Mouse (Mus musculus) liver, embryonic 14.5 days (tissue): ENCODE measurements around the gene Ranbp3l. TPM values are rescaled to one million over a fixed set of nuclear protein-coding genes. Genes with fewer than 3 reads are reported as not detected.
A peak's percentile ranks its signal among the peaks of the same experiment; 100 is the strongest.

Experiments used
- ATAC-seq: fragments of 200-750 bp; cut with Nextera tagmentation; 2 replicates; pipeline ENCODE4 v1.8.0; 2017; ENCODE audit warnings: moderate number of reproducible peaks, mild to moderate bottlenecking, moderate library complexity; ENCODE audit not compliant: insufficient read depth
- DNase-seq, 3 experiments: peaks; one replicate each; pipeline ENCODE4 v3.0.0-alpha.2; 2012 to 2013; ENCODE audit warnings: low read depth in 3 of 3, low spot score in 3 of 3
- H3K27ac ChIP-seq: fragments of 300-500 bp; sonication (generic); 2 replicates; pipeline ENCODE4 v1.5.1; 2014; ENCODE audit warnings: moderate library complexity, mild to moderate bottlenecking, control low read depth, inconsistent platforms
- H3K27me3 ChIP-seq: fragments of 300-500 bp; sonication (generic); 2 replicates; pipeline ENCODE4 v1.6.1; 2014; ENCODE audit warnings: mild to moderate bottlenecking, low read length, moderate library complexity; ENCODE audit not compliant: control insufficient read depth, insufficient read depth
- H3K36me3 ChIP-seq: fragments of 300-500 bp; sonication (generic); replicated peaks from 2 replicates; pipeline ENCODE4 v1.6.1; 2014; ENCODE audit warnings: low read depth; ENCODE audit not compliant: control insufficient read depth, insufficient read depth
- H3K4me1 ChIP-seq, 2 experiments: fragments of 200-500 bp in 1 of 2; fragments of 300-500 bp in 1 of 2; sonication (generic) in 1 of 2; replicated peaks; 2 replicates each; pipeline ENCODE4 v1.6.1; 2012 to 2014; ENCODE audit warnings: antibody characterized with exemption in 1 of 2, inconsistent platforms in 1 of 2, low read length in 1 of 2; ENCODE audit not compliant: control insufficient read depth in 2 of 2, insufficient read depth in 2 of 2
- H3K4me2 ChIP-seq: fragments of 300-500 bp; sonication (generic); 2 replicates; pipeline ENCODE4 v1.6.1; 2014; ENCODE audit warnings: low read depth, mild to moderate bottlenecking, control low read depth, moderate library complexity
- H3K4me3 ChIP-seq, 2 experiments: fragments of 200-500 bp in 1 of 2; fragments of 300-500 bp in 1 of 2; sonication (generic) in 1 of 2; 2 replicates each; pipeline ENCODE4 v1.5.1; 2012 to 2014; ENCODE audit warnings: low read depth in 2 of 2, low read length in 2 of 2, mild to moderate bottlenecking in 2 of 2, control low read depth in 1 of 2, inconsistent platforms in 1 of 2, moderate library complexity in 1 of 2; ENCODE audit not compliant: insufficient read depth in 1 of 2
- H3K9ac ChIP-seq: fragments of 300-500 bp; sonication (generic); replicated peaks from 2 replicates; pipeline ENCODE4 v1.6.1; 2014; ENCODE audit warnings: mild to moderate bottlenecking, control low read depth, moderate library complexity
- H3K9me3 ChIP-seq: fragments of 300-500 bp; sonication (generic); 2 replicates; pipeline ENCODE4 v1.6.1; 2016; ENCODE audit warnings: low read length, mixed read lengths; ENCODE audit not compliant: control insufficient read depth
- CTCF ChIP-seq: IDR thresholded peaks from 2 replicates; pipeline ENCODE4 v1.5.1; 2016; ENCODE audit warnings: antibody characterized with exemption, low read depth, control low read depth
- EP300 ChIP-seq: IDR thresholded peaks from 2 replicates; pipeline ENCODE4 v1.6.1; 2016; ENCODE audit warnings: antibody characterized with exemption, low read depth
- WGBS: fragments of 180-500 bp; shearing (Covaris S2); extraction: QIAGEN DNeasy Blood & Tissue Kit; methylation state at CpG from one replicate; pipeline ENCODE4 v1.1.7; 2014; ENCODE audit not compliant: insufficient replicate concordance; 5-methylcytosine and 5-hydroxymethylcytosine counted together
- polyA plus RNA-seq, 2 experiments: library from polyadenylated mRNA; depleted of rRNA in 1 of 2; stranded (reverse) in 1 of 2; unstranded in 1 of 2; fragments of >200 nt; fragmentation: Nextera tagmentation in 1 of 2; extraction: Ambion mirVana in 1 of 2; gene quantifications; 2 replicates each; pipeline versions ENCODE4 v1.2.1 to v1.2.3; 2012 to 2014

Ranbp3l gene
- polyA plus RNA-seq, 2 experiments = 0.16 to 0.60 TPM

GRCm38 (mm10) chr15:9093598-9094365, 126.0 kb downstream of the Ranbp3l start:
- H3K36me3 ChIP-seq = peaks cover 93% of the 10 kb centered on the region
- ATAC-seq (peak; percentile 34; the same call in 1 of the 2 replicates), DNase-seq (no peak)
- H3K27ac ChIP-seq = peak overlapping the region; percentile 69
- H3K4me2 ChIP-seq = peak overlapping the region; percentile 47
- H3K9ac ChIP-seq = peak overlapping the region; percentile 34
- whole genome bisulfite sequencing = 60% methylated on average over 11 of the region's 11 CpGs
- H3K27me3 ChIP-seq = no peaks in the 10 kb centered on the region
- TF ChIP-seq EP300 (no peak), CTCF (no peak)
- H3K9me3 ChIP-seq = no peaks in the 10 kb centered on the region
- peaks cover 17 to 23% of the 10 kb centered on the region in 2 experiments for H3K4me1 ChIP-seq
- H3K4me3 ChIP-seq = no peak overlapping the region

- Histone ChIP-seq H3K4me2 (peak overlapping the region; percentile 47), H3K27me3 (no peaks in the 10 kb centered on the region), H3K4me3 (no peak overlapping the region), H3K27ac (peak overlapping the region; percentile 69), H3K4me1 (peaks cover 17 to 21% of the 10 kb centered on the region in 2 experiments), H3K9ac (peak overlapping the region; percentile 34), H3K36me3 (peaks cover 95% of the 10 kb centered on the region), H3K9me3 (no peaks in the 10 kb centered on the region)
- WGBS = 14% methylated on average over 13 of the region's 13 CpGs
- no peak for TF ChIP-seq EP300
- TF ChIP-seq CTCF = no peak
- peak; percentile 79 for ATAC-seq
- DNase-seq = no peak
These were observed 126.6 kb downstream of the Ranbp3l start for GRCm38 (mm10) chr15:9094366-9094750.

- TF ChIP-seq CTCF = no peak
- TF ChIP-seq EP300 = no peak
- Histone ChIP-seq H3K9me3 (no peaks in the 10 kb centered on the region), H3K9ac (no peak overlapping the region), H3K4me3 (no peak overlapping the region), H3K4me2 (no peak overlapping the region), H3K27me3 (no peaks in the 10 kb centered on the region), H3K27ac (no peak overlapping the region), H3K36me3 (peaks cover 94% of the 10 kb centered on the region), H3K4me1 (peaks cover 15 to 18% of the 10 kb centered on the region in 2 experiments)
- ATAC-seq (no peak), DNase-seq (no peak)
- WGBS = 87% methylated on average over 4 of the region's 4 CpGs
These were observed 129.1 kb downstream of the Ranbp3l start for GRCm38 (mm10) chr15:9096865-9097264.

- Histone ChIP-seq H3K4me3 (no peak overlapping the region), H3K27me3 (no peaks in the 10 kb centered on the region), H3K9ac (no peak overlapping the region), H3K4me2 (no peak overlapping the region), H3K9me3 (no peaks in the 10 kb centered on the region), H3K4me1 (0 out of 4 replicates have a peak, but pooled peaks cover 0 to under 1% of the 10 kb centered on the region in 2 experiments), H3K36me3 (peaks cover 97% of the 10 kb centered on the region), H3K27ac (no peak overlapping the region)
- TF ChIP-seq EP300 (no peak), CTCF (no peak)
- DNase-seq = no peak
- ATAC-seq = no peak
- 93% methylated on average over 10 of the region's 10 CpGs for WGBS
These were observed 132.8 kb downstream of the Ranbp3l start for GRCm38 (mm10) chr15:9100446-9101077.

GRCm38 (mm10) chr15:9106303-9107074, 138.7 kb downstream of the Ranbp3l start:
- no peak for ATAC-seq
- 82% methylated on average over 13 of the region's 13 CpGs for WGBS

More at GRCm38 (mm10) chr15:9106303-9107074, 138.7 kb downstream of the Ranbp3l start:
- H3K4me1 ChIP-seq = no peaks in the 10 kb centered on the region
- H3K4me3 ChIP-seq = no peak overlapping the region
- H3K27me3 ChIP-seq = no peaks in the 10 kb centered on the region
- no peak overlapping the region for H3K4me2 ChIP-seq
- H3K27ac ChIP-seq = no peak overlapping the region
- no peak overlapping the region for H3K9ac ChIP-seq
- H3K36me3 ChIP-seq = peaks cover 86% of the 10 kb centered on the region
- TF ChIP-seq CTCF = no peak
- no peak for TF ChIP-seq EP300
- H3K9me3 ChIP-seq = no peaks in the 10 kb centered on the region
- no peak for DNase-seq
